Mouse (Mus musculus): ENCODE measurements around the gene Arl6.

Gene Arl6

DNA sequence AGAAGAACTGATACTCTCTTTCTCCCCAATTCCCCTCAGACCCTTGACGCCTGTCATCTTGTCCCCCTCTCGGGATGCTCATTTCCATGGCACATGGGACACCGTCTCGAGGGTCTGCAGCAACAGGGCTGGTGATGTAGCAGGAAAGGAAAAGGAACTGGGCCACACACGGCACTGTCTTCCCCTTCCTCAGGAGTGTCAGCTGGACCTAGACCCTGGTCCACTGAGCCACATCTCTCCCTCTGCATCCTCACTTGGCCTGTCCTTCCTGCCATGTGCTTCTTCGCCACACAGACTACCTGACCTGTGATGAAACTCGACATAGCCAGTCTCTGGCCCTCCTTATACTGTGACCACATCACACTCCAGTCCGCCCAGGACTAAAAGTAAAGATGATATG is 52.3 kb downstream of the Arl6 start:
- DNase-seq (ENCODE audit: low spot score): no peak

DNA sequence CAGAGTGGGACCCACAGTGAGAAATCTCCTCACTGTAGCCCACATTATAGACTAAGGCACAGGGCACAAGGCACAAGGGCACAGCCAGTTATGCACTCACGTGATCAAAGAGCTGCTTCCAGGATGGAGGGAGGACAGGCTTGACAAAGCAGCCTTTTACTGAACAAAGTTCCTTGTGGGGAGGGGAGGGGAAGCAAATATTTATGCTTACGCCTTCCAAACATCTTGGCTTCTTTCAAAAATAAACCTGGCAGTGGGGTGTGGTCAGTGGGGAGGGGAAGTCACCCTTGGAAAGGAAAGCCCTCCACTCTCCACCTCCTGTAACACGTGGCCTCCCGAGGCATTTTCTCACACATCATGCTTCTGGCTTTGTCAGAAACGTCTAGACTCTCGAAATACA is 52.9 kb downstream of the Arl6 start:
- no peak for DNase-seq (ENCODE audit: low spot score)

DNA sequence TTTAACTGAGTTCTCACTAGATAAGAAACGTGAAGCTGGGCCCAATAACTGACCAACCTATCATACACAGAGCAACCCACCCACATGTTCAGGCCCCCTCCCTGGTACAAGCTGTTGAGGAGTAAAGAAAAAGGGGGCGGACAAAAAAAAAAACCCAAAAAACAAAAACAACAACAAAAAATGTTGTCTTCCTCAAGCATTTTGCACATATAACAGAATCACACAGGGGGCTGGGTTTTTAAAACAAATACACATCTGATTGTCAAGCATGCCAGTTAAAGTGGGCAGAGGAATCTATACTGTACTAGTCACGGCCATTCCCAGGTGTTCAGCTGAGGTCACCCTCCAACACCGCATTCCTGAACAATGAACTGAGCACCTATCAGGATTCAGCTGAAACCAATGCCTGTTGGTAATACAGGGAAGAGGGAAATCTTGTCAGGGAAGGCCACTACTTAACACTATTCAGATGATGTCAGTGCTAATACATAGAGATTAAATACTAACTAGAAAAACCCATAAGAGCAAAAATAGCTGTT is 53.4 kb downstream of the Arl6 start:
- DNase-seq (ENCODE audit: low spot score): no peak

GRCm38 (mm10) chr16:59583515-59583914 is 55.7 kb downstream of the Arl6 start:
- no peak for DNase-seq (ENCODE audit: low spot score)

DNA sequence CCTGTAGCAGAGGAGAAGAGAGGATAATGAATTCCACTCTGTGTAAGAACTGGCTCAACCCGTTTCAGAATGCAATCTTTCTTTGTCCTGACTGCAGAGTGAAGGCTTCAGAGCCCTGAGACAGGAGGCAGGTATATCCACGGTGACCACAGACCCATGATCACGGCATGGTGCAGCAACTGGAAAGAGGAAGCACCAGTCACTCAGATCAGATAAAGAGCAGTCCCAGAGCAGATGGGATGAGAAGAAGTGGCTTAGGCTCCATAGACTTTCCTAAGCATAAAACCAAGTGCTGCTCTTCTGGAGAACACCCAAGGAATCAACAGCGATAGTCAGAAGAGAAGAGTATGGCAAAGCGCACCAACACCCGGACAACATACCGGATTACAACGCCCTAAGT is 60.0 kb downstream of the Arl6 start:
- no peak for DNase-seq (ENCODE audit: low spot score)

DNA sequence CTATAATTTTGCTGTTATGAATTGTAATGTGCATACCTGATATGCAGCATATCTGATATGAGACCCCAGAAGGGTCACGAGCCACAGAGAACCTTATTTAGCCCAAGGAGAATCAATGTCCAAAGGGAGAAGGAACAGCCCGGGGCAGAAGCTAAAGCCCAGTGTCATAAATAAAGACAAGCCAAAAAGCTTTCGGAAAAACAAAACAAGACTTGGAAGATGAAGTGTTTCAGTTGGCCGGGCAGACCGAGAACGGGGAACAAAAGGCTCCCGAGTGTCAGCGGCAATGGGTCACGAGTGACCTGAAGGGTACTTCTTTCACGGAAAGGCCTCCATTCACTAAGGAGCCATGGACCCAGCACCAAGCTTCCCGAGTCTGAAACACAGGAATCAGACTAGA is 65.2 kb downstream of the Arl6 start:
- DNase-seq (ENCODE audit: low spot score): no peak

DNA sequence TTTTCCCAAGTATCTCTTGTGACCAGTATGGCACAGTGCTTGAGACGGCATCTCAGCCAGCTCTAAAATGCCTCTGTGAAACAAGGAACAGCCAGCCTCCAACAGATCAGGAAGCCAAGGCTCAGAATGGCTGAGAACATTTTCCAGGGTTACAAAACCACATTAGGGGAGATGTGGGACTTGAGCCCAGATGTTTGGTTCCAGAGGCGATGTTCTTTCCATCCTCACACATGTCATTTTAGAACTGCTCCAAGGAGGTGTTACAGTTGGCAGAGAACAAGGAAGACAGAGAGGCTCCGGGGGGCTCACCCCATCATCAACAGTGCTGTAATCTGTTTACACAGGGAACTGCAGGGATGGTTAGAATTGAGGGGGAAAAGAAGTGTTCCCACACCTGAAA is 66.5 kb downstream of the Arl6 start:
- DNase-seq (ENCODE audit: low spot score): no peak

DNA sequence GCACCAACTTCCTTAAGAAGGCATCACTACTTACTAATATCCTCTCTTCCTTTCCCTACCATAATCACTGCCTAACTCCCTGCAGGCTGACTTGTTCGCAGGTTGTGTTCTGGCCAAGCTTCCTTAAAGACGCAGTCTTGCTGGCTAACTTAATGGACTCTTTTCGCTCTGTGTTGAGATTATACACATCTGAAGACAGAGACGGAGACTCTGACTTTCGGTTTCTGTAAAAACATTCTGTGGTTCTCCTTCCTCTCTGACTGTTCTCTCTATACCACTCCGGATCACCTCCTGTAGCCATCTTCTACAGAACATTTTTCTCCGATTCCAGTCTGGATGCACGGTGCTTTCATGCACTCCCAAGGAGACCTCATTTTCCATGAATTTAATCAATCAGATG is 68.4 kb downstream of the Arl6 start:
- no peak for DNase-seq (ENCODE audit: low spot score)

GRCm38 (mm10) chr16:59569837-59570236 is 69.4 kb downstream of the Arl6 start:
- DNase-seq (ENCODE audit: low spot score): no peak

- DNase-seq (ENCODE audit: low spot score): no peak
These were observed 71.3 kb downstream of the Arl6 start for GRCm38 (mm10) chr16:59567721-59568381.

- DNase-seq (ENCODE audit: low spot score): no peak
These were observed 72.8 kb downstream of the Arl6 start for GRCm38 (mm10) chr16:59566437-59566836.

DNA sequence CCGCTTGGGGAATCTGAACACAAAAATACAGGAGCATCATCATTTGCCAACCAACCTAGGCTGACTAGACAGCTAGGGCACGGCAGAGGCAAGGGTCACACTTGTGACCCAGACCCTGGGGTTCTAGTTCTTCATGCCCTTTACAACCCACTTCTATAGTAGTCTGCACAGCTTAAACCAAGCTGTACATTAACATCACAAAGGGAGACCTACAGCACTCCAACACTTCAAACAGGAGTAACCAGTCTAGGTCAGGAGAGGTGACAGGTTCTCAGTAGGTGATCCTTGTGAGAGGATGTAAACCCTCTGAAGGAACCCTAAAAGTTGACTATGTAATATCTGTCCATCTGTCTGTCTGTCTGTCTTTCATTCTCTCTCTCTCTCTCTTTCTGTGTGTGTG is 73.6 kb downstream of the Arl6 start:
- DNase-seq (ENCODE audit: low spot score): no peak

GRCm38 (mm10) chr16:59564025-59564424 is 75.2 kb downstream of the Arl6 start:
- DNase-seq (ENCODE audit: low spot score): no peak

Data from testis, postnatal 14 days (tissue).